In the genomic region with DNA sequence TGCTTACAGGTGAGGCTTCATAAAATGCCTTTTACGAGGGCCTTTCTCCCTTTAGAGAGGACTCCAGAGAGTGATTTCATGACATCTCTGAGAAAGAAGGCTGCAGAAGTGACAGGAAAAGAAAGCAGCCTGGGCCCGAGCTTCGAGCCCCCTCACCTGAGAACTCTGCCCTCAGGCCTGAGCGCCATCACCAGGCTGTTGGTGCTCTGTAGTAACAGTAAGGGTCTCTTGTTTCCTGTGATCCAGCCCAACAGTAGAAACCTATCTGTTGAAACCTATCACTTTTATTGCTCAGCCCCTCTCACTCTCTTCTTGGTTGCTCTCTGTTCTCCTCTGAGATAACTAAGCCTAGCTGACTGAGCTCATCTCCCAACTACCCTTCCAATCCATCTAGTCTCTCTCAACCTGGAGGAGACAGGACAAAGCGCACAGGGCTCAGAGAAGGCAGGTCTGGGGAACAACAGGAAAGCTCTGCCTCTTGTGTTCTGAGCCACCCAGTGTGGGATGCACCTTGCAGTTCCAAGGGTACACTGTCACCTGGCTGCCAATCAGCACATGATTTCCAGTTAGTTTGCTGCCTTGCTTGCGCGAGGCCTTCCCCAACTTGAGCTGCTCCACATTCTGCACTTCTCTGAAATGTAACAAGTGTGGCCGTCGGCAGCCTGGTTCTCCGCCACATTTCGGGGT, we compare ENCODE assay signal across 14 mouse cellular contexts.
DNase-seq lines count a peak whose midpoint lies in the region; ATAC-seq lines count a peak whose summit lies in the region.
"Had no signal": no experiment of that assay in that cellular context is flagged by ENCODE, and none has a peak within 500 bp of the region (broad histone marks: within the 10 kb centered on the region; RNA-seq: fewer than 3 reads in every experiment).

No protein-coding gene starts in this region.

- no peak for ATAC-seq in limb, embryonic 12.5 days (ENCODE audit: insufficient number of reproducible peaks, insufficient read depth, low FRiP score, low TSS enrichment, low read depth)
- no peak for ATAC-seq in megakaryocyte, adult 5-6 weeks (ENCODE audit: poor library complexity, severe bottlenecking)
- ATAC-seq: intestine, embryonic 15.5 days had no signal

- peaks cover 22% of the 10 kb centered on the region for H3K4me1 ChIP-seq in limb, embryonic 12.5 days (replicated peaks)
- peaks cover 2% of the 10 kb centered on the region for H3K4me1 ChIP-seq in limb, embryonic 10.5 days
- H3K4me1 ChIP-seq: hindbrain, embryonic 10.5 days had no signal

- intact Hi-C loops in heart, postnatal 36 days (cut with DNase I) = loop anchor here (5.0 kb wide), 1 partner anchor 90 kb away; no protein-coding TSS in a partner anchor

- H3K9ac ChIP-seq in limb, embryonic 12.5 days (replicated peaks) = no peak overlapping the region
- H3K9ac ChIP-seq: forebrain, postnatal 0 days; intestine, embryonic 15.5 days had no signal

- H3K27ac ChIP-seq in limb, embryonic 12.5 days = peak overlapping the region; percentile 26; the same call in 1 of the 2 replicates
- H3K27ac ChIP-seq in limb, embryonic 10.5 days = no peak overlapping the region
- H3K27ac ChIP-seq: hindbrain, embryonic 10.5 days; intestine, embryonic 15.5 days; midbrain, embryonic 10.5 days had no signal

- no peaks in the 10 kb centered on the region for H3K27me3 ChIP-seq in limb, embryonic 12.5 days
- no peaks in the 10 kb centered on the region for H3K27me3 ChIP-seq in limb, embryonic 10.5 days (ENCODE audit: low read depth, poor library complexity, severe bottlenecking)
- H3K27me3 ChIP-seq: intestine, embryonic 15.5 days had no signal

- no peak overlapping the region for H3K4me2 ChIP-seq in limb, embryonic 12.5 days
- H3K4me2 ChIP-seq: intestine, embryonic 15.5 days had no signal

- peak; percentile 87 for DNase-seq in heart, adult 11 months
- DNase-seq in heart, postnatal 36 days = no peak
- DNase-seq in limb, embryonic 10.5 days (ENCODE audit: low spot score) = no peak
- DNase-seq in thymus, postnatal 4 days = peak; percentile 37
- no peak for DNase-seq in thymus, postnatal 10 days (ENCODE audit: low spot score in 2 of 2)
- DNase-seq in adrenal gland, postnatal 36 days = no peak
- DNase-seq: cerebellum, adult 11 months; lung, adult 2 months had no signal

- WGBS in limb, embryonic 12.5 days = 84% methylated on average over 11 of the region's 11 CpGs
- 92% methylated on average over 11 of the region's 11 CpGs for WGBS in limb, embryonic 10.5 days

- no peaks in the 10 kb centered on the region for H3K9me3 ChIP-seq in limb, embryonic 12.5 days
- H3K9me3 ChIP-seq in limb, embryonic 10.5 days (replicated peaks) = no peaks in the 10 kb centered on the region
- H3K9me3 ChIP-seq: hindbrain, embryonic 10.5 days; intestine, embryonic 15.5 days; midbrain, embryonic 10.5 days had no signal

- H3K4me3 ChIP-seq in limb, embryonic 12.5 days (replicated peaks) = no peak overlapping the region
- no peak overlapping the region for H3K4me3 ChIP-seq in limb, embryonic 10.5 days
- H3K4me3 ChIP-seq: hindbrain, embryonic 10.5 days; intestine, embryonic 15.5 days; midbrain, embryonic 10.5 days had no signal

- H3K36me3 ChIP-seq in limb, embryonic 12.5 days = no peaks in the 10 kb centered on the region
- H3K36me3 ChIP-seq in limb, embryonic 10.5 days = no peaks in the 10 kb centered on the region
- H3K36me3 ChIP-seq: hindbrain, embryonic 10.5 days; intestine, embryonic 15.5 days; midbrain, embryonic 10.5 days had no signal

Comparison
In these comparisons a context has a peak if more than half of its experiments do, and no peak if none do; other contexts are left out.
1. DNase-seq: peak in heart, adult 11 months (single experiment) and thymus, postnatal 4 days (single experiment); none in heart, postnatal 36 days (0 of 2), limb, embryonic 10.5 days (single experiment), thymus, postnatal 10 days (0 of 2) and adrenal gland, postnatal 36 days (0 of 2).